Mouse (Mus musculus) heart, embryonic 13.5 days (tissue): ENCODE data around the gene Nav2. TPM values are rescaled to one million over a fixed set of nuclear protein-coding genes. Genes with fewer than 3 reads are reported as not detected.
A peak's percentile ranks its signal among the peaks of the same experiment; 100 is the strongest.

ENCODE experiments used
- ATAC-seq: fragments of 200-750 bp; cut with Nextera tagmentation; 2 replicates; pipeline ENCODE4 v1.8.0; 2017; ENCODE audit warnings: moderate TSS enrichment; ENCODE audit not compliant: insufficient number of reproducible peaks, low FRiP score, low TSS enrichment; ENCODE audit errors: extremely low read depth
- H3K27ac ChIP-seq: fragments of 300-500 bp; sonication (generic); replicated peaks from 2 replicates; pipeline ENCODE4 v1.5.1; 2015; ENCODE audit warnings: moderate library complexity, mild to moderate bottlenecking, inconsistent platforms
- H3K27me3 ChIP-seq: fragments of 300-500 bp; sonication (generic); replicated peaks from 2 replicates; pipeline ENCODE4 v1.6.1; 2015; ENCODE audit warnings: mild to moderate bottlenecking, inconsistent platforms
- H3K36me3 ChIP-seq: fragments of 300-500 bp; sonication (generic); 2 replicates; pipeline ENCODE4 v1.6.1; 2015; ENCODE audit warnings: mild to moderate bottlenecking, inconsistent platforms
- H3K4me1 ChIP-seq: fragments of 300-500 bp; sonication (generic); 2 replicates; pipeline ENCODE4 v1.6.1; 2015; ENCODE audit warnings: inconsistent platforms
- H3K4me2 ChIP-seq: fragments of 300-500 bp; sonication (generic); 2 replicates; pipeline ENCODE4 v1.6.1; 2015; ENCODE audit warnings: inconsistent platforms, mild to moderate bottlenecking, moderate library complexity
- H3K4me3 ChIP-seq: fragments of 300-500 bp; sonication (generic); 2 replicates; pipeline ENCODE4 v1.5.1; 2015; ENCODE audit warnings: moderate library complexity, mild to moderate bottlenecking, inconsistent platforms
- H3K9ac ChIP-seq: fragments of 300-500 bp; sonication (generic); 2 replicates; pipeline ENCODE4 v1.6.1; 2015; ENCODE audit warnings: inconsistent platforms, mild to moderate bottlenecking, moderate library complexity
- H3K9me3 ChIP-seq: fragments of 300-500 bp; sonication (generic); 2 replicates; pipeline ENCODE4 v1.6.1; 2016; ENCODE audit warnings: inconsistent platforms
- WGBS: fragments of 180-500 bp; shearing (Covaris S2); methylation state at CpG from one replicate; pipeline ENCODE4 v1.1.7; 2015; ENCODE audit warnings: mixed read lengths; 5-methylcytosine and 5-hydroxymethylcytosine counted together
- polyA plus RNA-seq: library from polyadenylated mRNA; unstranded; fragments of >200 nt; fragmentation: Nextera tagmentation; extraction: Ambion mirVana; gene quantifications from 2 replicates; pipeline ENCODE4 v1.2.1, GENCODE M21; 2015

Gene Nav2
- polyA plus RNA-seq, 1 experiment from 2014 or later: 25.3 TPM

DNA sequence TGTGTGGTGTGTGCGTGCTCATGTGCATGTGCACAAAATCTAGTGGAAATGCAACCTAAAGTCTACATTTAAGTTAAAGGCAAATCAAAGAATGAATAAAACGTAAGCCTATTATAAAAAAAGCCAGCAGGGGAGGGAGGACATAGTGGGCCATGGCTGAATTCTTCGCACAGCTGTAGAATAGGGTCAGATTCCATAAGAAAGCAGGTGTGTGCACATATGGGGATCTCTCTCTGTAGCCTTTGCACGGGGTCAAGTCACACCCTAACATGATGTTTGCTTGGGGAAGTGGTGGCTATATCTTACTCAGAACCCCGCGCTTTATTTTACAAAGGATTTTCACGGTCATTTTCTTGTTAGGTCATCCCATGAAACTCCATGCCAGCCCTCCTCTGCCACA is 15.4 kb upstream of the Nav2 start:
- Histone ChIP-seq H3K27me3 (no peaks in the 10 kb centered on the region), H3K9me3 (no peaks in the 10 kb centered on the region), H3K4me1 (peaks cover 53% of the 10 kb centered on the region), H3K4me3 (no peak overlapping the region), H3K36me3 (no peaks in the 10 kb centered on the region), H3K9ac (no peak overlapping the region), H3K4me2 (no peak overlapping the region), H3K27ac (no peak overlapping the region)
- no peak for ATAC-seq
- WGBS: 82% methylated on average over 7 of the region's 7 CpGs

DNA sequence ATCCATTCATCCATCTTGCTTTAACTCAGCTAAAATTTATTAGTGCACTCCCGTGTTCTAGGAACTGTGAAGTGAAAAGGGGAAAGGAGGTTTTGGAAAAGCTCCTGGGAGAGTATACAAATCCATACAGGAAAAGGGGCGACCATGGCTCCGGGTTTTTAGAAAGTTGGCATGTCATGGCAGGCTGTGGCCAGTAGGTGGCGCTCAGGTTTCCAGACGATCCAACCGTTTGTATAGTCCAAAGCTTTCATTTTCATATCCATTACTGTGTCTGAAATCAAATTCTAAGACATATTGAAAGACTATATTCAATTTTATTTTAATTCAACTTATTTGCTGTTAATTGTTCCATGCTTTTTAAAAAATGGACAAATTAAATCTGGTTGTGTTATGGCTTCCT is 14.4 kb upstream of the Nav2 start:
- no peak for ATAC-seq
- Histone ChIP-seq H3K9ac (no peak overlapping the region), H3K4me2 (no peak overlapping the region), H3K4me3 (no peak overlapping the region), H3K4me1 (peaks cover 55% of the 10 kb centered on the region), H3K27ac (0 out of 2 replicates have a peak overlapping the region, but pooled peaks have one; percentile 87), H3K27me3 (no peaks in the 10 kb centered on the region), H3K36me3 (no peaks in the 10 kb centered on the region), H3K9me3 (no peaks in the 10 kb centered on the region)
- 2% methylated on average over 6 of the region's 6 CpGs for WGBS

DNA sequence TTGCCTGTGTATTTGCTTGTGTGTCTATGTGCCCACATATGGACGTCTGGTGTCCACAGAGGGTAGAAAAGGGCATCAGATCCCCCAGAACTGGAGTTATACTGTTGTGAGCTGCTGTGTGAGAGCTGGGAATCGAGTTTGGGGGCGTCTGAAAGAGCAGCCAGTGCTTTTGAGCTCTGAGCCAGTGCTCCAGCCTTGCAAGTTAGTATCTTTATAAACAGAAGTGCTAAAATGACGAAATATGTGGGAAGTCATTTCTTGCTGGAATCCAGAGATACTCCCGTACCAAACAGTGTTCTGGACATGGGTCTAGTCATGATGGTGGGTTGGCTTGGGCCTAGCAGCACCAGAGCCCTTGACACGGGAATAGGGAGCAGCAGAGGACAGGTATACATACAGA is 13.8 kb upstream of the Nav2 start:
- H3K9me3 ChIP-seq: no peaks in the 10 kb centered on the region
- no peak for ATAC-seq
- H3K27me3 ChIP-seq: no peaks in the 10 kb centered on the region
- no peak overlapping the region for H3K4me2 ChIP-seq
- H3K27ac ChIP-seq: peak overlapping the region; percentile 87
- peak overlapping the region; percentile 66 for H3K9ac ChIP-seq
- peaks cover 60% of the 10 kb centered on the region for H3K4me1 ChIP-seq
- 61% methylated on average over 6 of the region's 6 CpGs for WGBS
- H3K4me3 ChIP-seq: no peak overlapping the region
- no peaks in the 10 kb centered on the region for H3K36me3 ChIP-seq

DNA sequence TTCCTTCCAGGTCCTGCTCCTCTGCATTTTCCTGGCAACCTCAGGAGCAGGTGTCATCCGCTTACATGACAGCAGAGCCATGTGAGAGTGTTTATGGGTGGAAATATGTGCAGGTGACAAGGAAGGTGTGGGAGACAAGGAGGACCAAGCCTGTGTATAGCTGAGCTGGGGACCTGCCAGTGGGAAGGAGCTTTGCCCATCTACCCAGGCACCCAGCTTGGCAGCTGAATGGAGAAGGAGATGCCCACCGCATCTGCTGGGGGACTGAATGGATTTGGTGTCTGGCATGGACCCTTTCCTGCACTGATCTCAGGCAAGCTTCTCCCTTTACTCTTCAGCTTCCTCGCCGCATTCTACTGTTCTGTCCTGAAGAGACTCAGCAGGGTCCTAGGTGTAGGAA is 13.0 kb upstream of the Nav2 start:
- Histone ChIP-seq H3K4me2 (peak overlapping the region; percentile 22), H3K36me3 (no peaks in the 10 kb centered on the region), H3K9ac (peak overlapping the region; percentile 66), H3K4me1 (peaks cover 67% of the 10 kb centered on the region), H3K4me3 (no peak overlapping the region), H3K27me3 (no peaks in the 10 kb centered on the region), H3K9me3 (no peaks in the 10 kb centered on the region), H3K27ac (peak overlapping the region; percentile 87)
- ATAC-seq: no peak
- WGBS: 56% methylated on average over 4 of the region's 4 CpGs

DNA sequence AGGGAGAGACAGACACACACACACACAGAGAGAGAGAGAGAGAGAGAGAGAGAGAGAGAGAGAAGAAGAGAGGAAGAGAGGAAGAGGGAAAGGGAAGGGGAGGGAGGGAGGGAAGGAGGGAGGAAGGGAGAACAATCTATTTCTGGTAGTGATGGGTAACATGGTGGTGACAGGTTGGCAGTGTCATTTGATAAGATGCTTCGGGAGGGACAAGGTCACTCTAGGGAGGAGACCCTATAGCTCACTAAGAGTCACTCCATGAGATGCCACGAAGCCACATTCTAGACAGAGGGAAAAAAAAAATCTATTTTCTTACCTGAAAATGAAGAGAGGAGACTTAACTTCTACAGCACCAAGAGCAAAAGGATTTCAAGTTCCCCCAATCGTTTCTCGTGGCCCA is 12.5 kb upstream of the Nav2 start:
- peak overlapping the region; percentile 66 for H3K9ac ChIP-seq
- H3K4me1 ChIP-seq: peaks cover 70% of the 10 kb centered on the region
- H3K36me3 ChIP-seq: no peaks in the 10 kb centered on the region
- peak overlapping the region; percentile 87 for H3K27ac ChIP-seq
- peak overlapping the region; percentile 22 for H3K4me2 ChIP-seq
- H3K27me3 ChIP-seq: no peaks in the 10 kb centered on the region
- H3K9me3 ChIP-seq: no peaks in the 10 kb centered on the region
- WGBS: 31% methylated on average over 4 of the region's 4 CpGs
- ATAC-seq: no peak; the same call in 1 of the 2 replicates
- H3K4me3 ChIP-seq: no peak overlapping the region

DNA sequence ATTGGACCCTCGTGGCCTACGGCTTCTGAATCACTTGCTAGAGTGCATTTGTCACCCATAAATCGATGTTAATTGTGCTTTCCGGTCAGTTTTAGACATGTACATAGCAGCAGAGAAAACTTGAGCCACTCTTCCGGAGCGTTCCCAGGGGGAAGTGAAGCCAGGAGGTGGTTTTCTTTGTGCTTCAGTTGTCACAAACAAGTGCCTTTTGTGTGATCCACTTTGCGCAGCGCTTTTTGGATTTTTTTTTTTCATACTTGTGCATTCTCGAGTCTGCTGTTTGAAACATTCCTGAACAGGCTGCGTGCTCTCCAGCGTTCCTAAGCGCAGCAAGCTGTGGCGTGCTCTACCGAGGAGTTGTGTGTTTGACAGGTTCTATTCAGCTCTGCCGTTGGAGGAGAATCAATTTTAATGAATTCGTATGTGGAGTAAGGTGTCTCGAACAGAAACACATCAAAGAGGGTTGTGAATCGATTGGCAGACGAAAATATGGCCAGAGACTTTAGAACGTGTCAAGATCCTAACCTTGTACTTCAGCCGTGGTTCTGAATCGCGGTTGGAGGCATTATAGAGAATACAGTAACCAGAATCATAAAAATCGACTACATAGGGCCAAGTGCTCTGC is 10.9 kb upstream of the Nav2 start:
- WGBS: 73% methylated on average over 24 of the region's 24 CpGs
- Histone ChIP-seq H3K4me1 (peaks cover 63% of the 10 kb centered on the region), H3K9ac (no peak overlapping the region), H3K4me3 (no peak overlapping the region), H3K27me3 (no peaks in the 10 kb centered on the region), H3K9me3 (no peaks in the 10 kb centered on the region), H3K4me2 (no peak overlapping the region), H3K36me3 (no peaks in the 10 kb centered on the region), H3K27ac (peak overlapping the region; percentile 39; the same call in 1 of the 2 replicates)
- ATAC-seq: no peak

DNA sequence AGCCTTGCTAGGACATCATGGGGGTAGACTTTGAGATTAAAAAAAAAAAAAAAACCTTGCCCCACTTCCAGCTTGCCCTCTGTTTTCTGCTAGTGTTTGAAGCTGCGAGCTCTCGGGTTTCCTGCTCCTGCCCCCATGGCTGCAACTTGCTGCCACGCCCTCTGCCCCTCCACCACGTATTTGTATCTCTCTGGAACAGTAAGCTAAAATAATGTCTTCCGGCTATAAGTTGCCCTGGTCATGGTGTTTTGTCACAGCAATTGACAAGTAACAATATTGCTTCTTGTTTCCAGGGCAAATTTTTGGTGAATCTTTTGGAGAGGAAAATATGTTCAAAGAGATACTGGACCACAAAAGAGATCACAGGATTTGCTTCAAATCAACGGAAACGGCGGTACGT is 10.1 kb upstream of the Nav2 start:
- peaks cover 69% of the 10 kb centered on the region for H3K4me1 ChIP-seq
- no peak overlapping the region for H3K9ac ChIP-seq
- H3K27ac ChIP-seq: peak overlapping the region; percentile 51
- no peak overlapping the region for H3K4me3 ChIP-seq
- H3K36me3 ChIP-seq: no peaks in the 10 kb centered on the region
- WGBS: 62% methylated on average over 9 of the region's 9 CpGs
- no peaks in the 10 kb centered on the region for H3K27me3 ChIP-seq
- ATAC-seq: no peak
- H3K4me2 ChIP-seq: no peak overlapping the region
- H3K9me3 ChIP-seq: no peaks in the 10 kb centered on the region

DNA sequence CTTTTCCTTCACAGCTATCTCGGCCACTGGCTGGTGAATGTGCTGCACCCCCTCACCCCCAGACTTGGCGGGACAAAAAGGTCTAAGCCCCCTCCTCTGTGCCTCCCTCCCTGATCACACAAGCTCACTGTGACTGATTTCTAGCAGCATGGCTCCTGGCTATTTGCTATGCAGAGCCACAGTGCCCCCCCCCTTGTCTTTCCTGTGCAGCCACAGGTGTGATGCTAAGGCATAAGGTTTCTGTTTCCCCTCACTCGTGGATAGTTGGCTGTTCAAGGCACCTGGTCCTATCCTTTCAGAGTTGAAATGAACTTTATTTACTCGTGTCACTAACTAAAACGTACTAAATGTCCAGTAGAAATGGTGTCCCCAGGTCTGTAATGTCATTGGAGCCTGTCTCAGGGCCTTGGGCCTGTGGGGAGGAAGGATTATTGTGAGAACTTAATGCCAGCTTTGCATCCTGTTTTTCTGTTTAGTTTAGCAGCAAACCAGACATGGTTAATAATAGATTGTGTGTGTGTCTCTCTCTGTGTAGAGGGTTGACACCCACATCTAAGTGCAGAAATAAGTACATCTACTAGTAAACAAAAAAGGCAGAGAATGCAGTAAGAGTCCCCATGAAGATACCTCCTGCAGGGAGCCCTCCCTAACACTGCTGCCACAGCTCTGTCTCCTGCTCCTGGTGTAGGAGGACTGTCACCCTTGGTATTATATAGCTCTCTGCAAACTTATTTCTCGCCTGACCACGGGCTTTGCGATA is 7.9 kb upstream of the Nav2 start:
- H3K27me3 ChIP-seq: no peaks in the 10 kb centered on the region
- H3K4me2 ChIP-seq: no peak overlapping the region
- 64% methylated on average over 8 of the region's 8 CpGs for WGBS
- peak overlapping the region; percentile 51; the same call in 1 of the 2 replicates for H3K27ac ChIP-seq
- peak overlapping the region; percentile 47 for H3K9ac ChIP-seq
- no peak for ATAC-seq
- H3K9me3 ChIP-seq: no peaks in the 10 kb centered on the region
- H3K4me1 ChIP-seq: peaks cover 63% of the 10 kb centered on the region
- H3K4me3 ChIP-seq: no peak overlapping the region
- H3K36me3 ChIP-seq: no peaks in the 10 kb centered on the region

DNA sequence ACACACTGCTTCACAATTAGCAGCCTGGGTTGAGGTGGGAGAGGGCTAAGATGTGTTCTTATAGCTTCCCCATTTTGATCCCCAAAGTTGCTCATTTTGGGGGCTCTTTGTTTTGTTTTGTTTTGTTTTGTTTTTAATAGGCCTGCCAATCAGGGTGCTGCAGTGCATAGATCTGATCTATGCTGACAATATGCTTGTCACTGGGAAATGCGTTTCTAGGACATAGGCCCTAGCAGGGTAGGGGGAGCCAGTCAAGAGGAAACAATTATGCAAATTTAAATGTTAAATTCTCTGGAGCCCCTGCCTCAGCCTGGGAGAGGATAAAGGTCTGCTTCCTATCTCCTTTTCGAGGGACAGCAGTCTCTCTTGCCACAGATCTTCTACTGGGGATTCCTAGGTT is 6.1 kb upstream of the Nav2 start:
- H3K27me3 ChIP-seq: no peaks in the 10 kb centered on the region
- H3K4me3 ChIP-seq: no peak overlapping the region
- no peak overlapping the region for H3K9ac ChIP-seq
- no peak for ATAC-seq
- no peaks in the 10 kb centered on the region for H3K9me3 ChIP-seq
- WGBS: 34% methylated on average over 2 of the region's 2 CpGs
- H3K36me3 ChIP-seq: no peaks in the 10 kb centered on the region
- H3K4me1 ChIP-seq: peaks cover 46% of the 10 kb centered on the region
- H3K4me2 ChIP-seq: no peak overlapping the region
- no peak overlapping the region for H3K27ac ChIP-seq

DNA sequence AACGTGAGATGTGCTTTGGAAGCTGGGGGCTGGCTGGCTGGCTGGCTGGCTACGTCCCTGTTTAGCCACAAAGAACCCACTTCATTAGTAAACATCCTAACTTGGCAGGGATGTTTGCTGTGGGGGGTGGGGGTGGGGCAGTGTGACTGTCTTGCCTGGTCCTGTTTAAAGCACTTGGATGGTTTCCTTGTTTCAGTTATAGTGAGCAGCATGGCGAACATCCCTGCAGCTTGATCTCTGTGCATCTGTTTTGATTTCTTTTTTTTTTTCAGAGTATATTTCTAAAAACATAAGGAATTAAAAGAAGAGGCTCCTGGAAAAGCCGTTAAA is 791 bp downstream of the Nav2 start:
- Histone ChIP-seq H3K9me3 (no peaks in the 10 kb centered on the region), H3K4me1 (0 out of 2 replicates have a peak, but pooled peaks cover 4% of the 10 kb centered on the region), H3K9ac (no peak overlapping the region), H3K36me3 (no peaks in the 10 kb centered on the region), H3K27me3 (no peaks in the 10 kb centered on the region), H3K4me3 (no peak overlapping the region), H3K4me2 (no peak overlapping the region), H3K27ac (no peak overlapping the region)
- ATAC-seq: no peak
- 54% methylated on average over 4 of the region's 4 CpGs for WGBS

DNA sequence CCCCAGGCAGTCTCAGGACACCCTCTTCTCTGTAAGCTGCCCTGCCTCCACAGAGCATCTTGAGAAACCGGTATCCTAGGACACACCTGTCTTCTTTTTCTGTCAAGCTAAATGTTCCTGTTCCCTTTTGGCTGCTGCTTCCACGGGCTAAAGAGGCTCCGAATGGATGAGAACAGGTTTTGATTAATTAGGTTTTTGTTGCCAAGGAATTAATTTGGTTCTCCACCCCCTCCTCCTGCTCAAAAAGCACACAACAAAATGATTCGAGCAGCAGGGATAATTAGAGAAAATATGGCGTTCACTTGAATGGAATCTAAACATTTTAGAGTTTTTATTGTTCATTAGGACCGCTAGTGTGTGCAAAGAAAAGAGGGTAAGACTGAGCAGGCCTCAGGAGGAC is 1.8 kb downstream of the Nav2 start:
- Histone ChIP-seq H3K4me1 (0 out of 2 replicates have a peak, but pooled peaks cover 4% of the 10 kb centered on the region), H3K4me2 (no peak overlapping the region), H3K9me3 (no peaks in the 10 kb centered on the region), H3K27ac (no peak overlapping the region), H3K4me3 (no peak overlapping the region), H3K9ac (no peak overlapping the region), H3K27me3 (no peaks in the 10 kb centered on the region), H3K36me3 (no peaks in the 10 kb centered on the region)
- no peak for ATAC-seq
- 83% methylated on average over 6 of the region's 6 CpGs for WGBS

DNA sequence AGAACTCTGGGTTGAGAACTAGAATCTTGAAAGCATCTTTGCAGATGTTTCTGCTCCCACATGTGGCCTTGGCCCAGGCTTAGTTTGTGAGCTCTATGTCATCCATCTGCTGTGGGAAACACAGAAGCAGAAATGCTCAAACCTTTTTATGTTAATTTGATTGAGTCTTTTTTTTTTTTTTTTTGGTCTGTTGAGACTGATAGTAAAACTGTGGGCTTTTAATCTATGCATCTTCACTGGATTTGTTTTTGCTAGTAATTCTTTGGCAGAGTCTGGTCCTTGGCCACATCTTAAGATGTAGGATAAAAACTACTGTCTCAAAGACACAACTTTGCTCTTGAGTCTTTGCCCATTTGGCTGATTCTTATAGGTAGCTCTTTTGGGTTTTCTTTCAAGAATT is 2.6 kb downstream of the Nav2 start:
- Histone ChIP-seq H3K27me3 (no peaks in the 10 kb centered on the region), H3K4me2 (no peak overlapping the region)
- ATAC-seq: no peak

More for the DNA sequence above, 2.6 kb downstream of the Nav2 start:
- H3K9me3 ChIP-seq: no peaks in the 10 kb centered on the region
- H3K36me3 ChIP-seq: no peaks in the 10 kb centered on the region
- H3K4me1 ChIP-seq: 0 out of 2 replicates have a peak, but pooled peaks cover 4% of the 10 kb centered on the region
- no peak overlapping the region for H3K9ac ChIP-seq
- H3K27ac ChIP-seq: no peak overlapping the region
- no peak overlapping the region for H3K4me3 ChIP-seq
